ENCODE assay signal across 7 mouse cellular contexts in genomic region chr19:10022414-10023303, GRCm38 (mm10). TPM values are rescaled to one million over a fixed set of nuclear protein-coding genes. Genes with fewer than 3 reads are reported as not detected.
DNase-seq lines count a peak whose midpoint lies in the region.

No protein-coding gene starts in this region.

- intact Hi-C loops in heart, postnatal 10 days (cut with DNase I), result loop anchor here (2.0 kb wide), 1 partner anchor 22 kb away; the partner anchor contains the start of genes Best1 and Rab3il1

- DNase-seq in ovary, postnatal 36 days (ENCODE audit: low spot score), result peak; percentile 57
- DNase-seq in ovary, postnatal 14 days (ENCODE audit: low spot score), result no peak
- DNase-seq in embryo, embryonic 10.5 days (ENCODE audit: low spot score), result peak; percentile 65
- DNase-seq in heart, postnatal 10 days, result peak; percentile 66 to 75
- DNase-seq in layer of hippocampus, adult 9-11 months, result peak; percentile 69
- peak; percentile 51 for DNase-seq in lung, postnatal 14 days
- no peak for DNase-seq in thymus, postnatal 0 days (ENCODE audit: low spot score)

RNA-seq across cellular contexts. Expression of gene Fads3, which starts 18.7 kb away (rescaled TPM):
- 10 to 100 TPM; 39.7 to 45.5 TPM for total RNA-seq in heart, postnatal 10 days (2021)
- 1.2 and 1.6 TPM in 2 replicates for polyA plus RNA-seq in thymus, postnatal 0 days (2015; fragmentation: Nextera tagmentation; extraction: Ambion mirVana)

RNA-seq across cellular contexts. Expression of gene Rab3il1, which starts 21.2 kb away (rescaled TPM):
- 10 to 100 TPM; 10.4 to 12.1 TPM for total RNA-seq in heart, postnatal 10 days (2021)
- 12.6 and 13.3 TPM in 2 replicates for polyA plus RNA-seq in thymus, postnatal 0 days (2015; fragmentation: Nextera tagmentation; extraction: Ambion mirVana)

RNA-seq across cellular contexts. Expression of gene Best1, which starts 21.2 kb away (rescaled TPM):
- under 1 TPM; 0.20 to 0.36 TPM for total RNA-seq in heart, postnatal 10 days (2021)
- polyA plus RNA-seq in thymus, postnatal 0 days (2015; fragmentation: Nextera tagmentation; extraction: Ambion mirVana), result 0.39 and 0.54 TPM in 2 replicates

RNA-seq across cellular contexts. Expression of gene Fth1, which starts 42.3 kb away (rescaled TPM):
- total RNA-seq in heart, postnatal 10 days (2021), result 1,000 to 10,000 TPM; 1,753 to 1,826 TPM
- polyA plus RNA-seq in thymus, postnatal 0 days (2015; fragmentation: Nextera tagmentation; extraction: Ambion mirVana), result 2,555 and 2,649 TPM in 2 replicates

Comparison
In these comparisons a context has a peak if more than half of its experiments do, and no peak if none do; other contexts are left out.
1. DNase-seq: peak in ovary, postnatal 36 days (single experiment), embryo, embryonic 10.5 days (single experiment), heart, postnatal 10 days (2 of 2), layer of hippocampus, adult 9-11 months (single experiment) and lung, postnatal 14 days (single experiment); none in ovary, postnatal 14 days (single experiment) and thymus, postnatal 0 days (single experiment).